Mouse (Mus musculus): ENCODE data around the gene 2810006K23Rik. TPM values are rescaled to one million over a fixed set of nuclear protein-coding genes. Genes with fewer than 3 reads are reported as not detected.
"Not testable (repeated sequence)": the region's sequence is repeated elsewhere in the genome, so short reads cannot be mapped to it uniquely, and the experiment has no call there.

The 2810006K23Rik gene
- total and polyA plus RNA-seq, 3 experiments: 6.9 to 12.0 (median 11.4) TPM

GRCm38 (mm10) chr5:124334392-124334791 is 6.5 kb downstream of the 2810006K23Rik start:
- peak; percentile 57 to 73 for DNase-seq
- WGBS: 7% methylated on average over 6 of the region's 6 CpGs
- Histone ChIP-seq H3K4me3 (no peak overlapping the region), H3K27me3 (ENCODE audit: control insufficient read depth, insufficient read depth, low read length) (no peaks in the 10 kb centered on the region), H3K27ac (peak overlapping the region; percentile 58), H3K79me2 (replicated peaks; ENCODE audit: control insufficient read depth, insufficient read depth, low read length) (no peaks in the 10 kb centered on the region), H3K36me3 (ENCODE audit: control insufficient read depth, insufficient read depth, low read length) (peaks cover 3% of the 10 kb centered on the region), H3K4me1 (ENCODE audit: control insufficient read depth, insufficient read depth, low read length) (peaks cover 8% of the 10 kb centered on the region), H3K9ac (ENCODE audit: low read depth, low read length) (peak overlapping the region; percentile 2; the same call in 1 of the 2 replicates)
- intact Hi-C loops (cut with DNase I): no loop called here
- TF ChIP-seq CTCF (IDR thresholded peaks at IDR 0.05) (no peak), EP300 (IDR thresholded peaks at IDR 0.05; ENCODE audit: insufficient read depth, low read depth, low read length) (no peak), POLR2A (IDR thresholded peaks at IDR 0.05; ENCODE audit: insufficient read depth, low read depth, low read length) (peak; percentile 59)

- Histone ChIP-seq H3K4me1 (ENCODE audit: control insufficient read depth, insufficient read depth, low read length) (peaks cover 8% of the 10 kb centered on the region), H3K4me3 (no peak overlapping the region), H3K27me3 (ENCODE audit: control insufficient read depth, insufficient read depth, low read length) (no peaks in the 10 kb centered on the region), H3K27ac (no peak overlapping the region), H3K9ac (ENCODE audit: low read depth, low read length) (no peak overlapping the region), H3K36me3 (ENCODE audit: control insufficient read depth, insufficient read depth, low read length) (peaks cover 3% of the 10 kb centered on the region), H3K79me2 (replicated peaks; ENCODE audit: control insufficient read depth, insufficient read depth, low read length) (no peaks in the 10 kb centered on the region)
- no peak for DNase-seq
- 73% methylated on average over 9 of the region's 9 CpGs for WGBS
- TF ChIP-seq CTCF (IDR thresholded peaks at IDR 0.05) (no peak), EP300 (IDR thresholded peaks at IDR 0.05; ENCODE audit: insufficient read depth, low read depth, low read length) (no peak), POLR2A (IDR thresholded peaks at IDR 0.05; ENCODE audit: insufficient read depth, low read depth, low read length) (no peak)
- intact Hi-C loops (cut with DNase I): no loop called here
These were observed 9.2 kb downstream of the 2810006K23Rik start for GRCm38 (mm10) chr5:124337103-124337502.

- DNase-seq: peak; percentile 30 to 44
- Histone ChIP-seq H3K9ac (ENCODE audit: low read depth, low read length) (no peak overlapping the region), H3K36me3 (ENCODE audit: control insufficient read depth, insufficient read depth, low read length) (peaks cover 3% of the 10 kb centered on the region), H3K27me3 (ENCODE audit: control insufficient read depth, insufficient read depth, low read length) (no peaks in the 10 kb centered on the region), H3K4me1 (ENCODE audit: control insufficient read depth, insufficient read depth, low read length) (peaks cover 8% of the 10 kb centered on the region), H3K4me3 (no peak overlapping the region), H3K79me2 (replicated peaks; ENCODE audit: control insufficient read depth, insufficient read depth, low read length) (no peaks in the 10 kb centered on the region), H3K27ac (no peak overlapping the region)
- WGBS: 66% methylated on average over 9 of the region's 9 CpGs
- TF ChIP-seq POLR2A (IDR thresholded peaks at IDR 0.05; ENCODE audit: insufficient read depth, low read depth, low read length) (no peak), EP300 (IDR thresholded peaks at IDR 0.05; ENCODE audit: insufficient read depth, low read depth, low read length) (no peak)
- intact Hi-C loops (cut with DNase I): no loop called here
These were observed 10.0 kb downstream of the 2810006K23Rik start for GRCm38 (mm10) chr5:124337909-124338308.

- Histone ChIP-seq H3K36me3 (ENCODE audit: control insufficient read depth, insufficient read depth, low read length) (peaks cover 3% of the 10 kb centered on the region), H3K4me3 (no peak overlapping the region), H3K27ac (no peak overlapping the region), H3K9ac (ENCODE audit: low read depth, low read length) (no peak overlapping the region), H3K4me1 (ENCODE audit: control insufficient read depth, insufficient read depth, low read length) (peaks cover 6% of the 10 kb centered on the region), H3K79me2 (replicated peaks; ENCODE audit: control insufficient read depth, insufficient read depth, low read length) (no peaks in the 10 kb centered on the region), H3K27me3 (ENCODE audit: control insufficient read depth, insufficient read depth, low read length) (no peaks in the 10 kb centered on the region)
- intact Hi-C loops (cut with DNase I): no loop called here
- no peak for DNase-seq
- 91% methylated on average over 8 of the region's 8 CpGs for WGBS
- TF ChIP-seq EP300 (IDR thresholded peaks at IDR 0.05; ENCODE audit: insufficient read depth, low read depth, low read length) (no peak), POLR2A (IDR thresholded peaks at IDR 0.05; ENCODE audit: insufficient read depth, low read depth, low read length) (no peak), CTCF (IDR thresholded peaks at IDR 0.05) (no peak)
These were observed 10.9 kb downstream of the 2810006K23Rik start for GRCm38 (mm10) chr5:124338791-124339190.

- peak; percentile 17; the same call in 1 of the 2 replicates for TF ChIP-seq CTCF (IDR thresholded peaks at IDR 0.05)
- H3K4me1 ChIP-seq (ENCODE audit: control insufficient read depth, insufficient read depth, low read length): not testable (repeated sequence)
- 63% methylated on average over 6 of the region's 6 CpGs for WGBS
These were observed 14.0 kb downstream of the 2810006K23Rik start for GRCm38 (mm10) chr5:124341753-124342339.

GRCm38 (mm10) chr5:124342897-124343296 is 15.0 kb downstream of the 2810006K23Rik start:
- Histone ChIP-seq H3K4me1 (ENCODE audit: control insufficient read depth, insufficient read depth, low read length) (no peaks in the 10 kb centered on the region), H3K4me3 (no peak overlapping the region), H3K79me2 (replicated peaks; ENCODE audit: control insufficient read depth, insufficient read depth, low read length) (no peaks in the 10 kb centered on the region), H3K9ac (ENCODE audit: low read depth, low read length) (no peak overlapping the region), H3K27ac (no peak overlapping the region), H3K36me3 (ENCODE audit: control insufficient read depth, insufficient read depth, low read length) (no peaks in the 10 kb centered on the region), H3K27me3 (ENCODE audit: control insufficient read depth, insufficient read depth, low read length) (no peaks in the 10 kb centered on the region)
- intact Hi-C loops (cut with DNase I): no loop called here
- DNase-seq: no peak
- WGBS: 63% methylated on average over 8 of the region's 8 CpGs
- no peak for TF ChIP-seq CTCF (IDR thresholded peaks at IDR 0.05)
- TF ChIP-seq POLR2A (IDR thresholded peaks at IDR 0.05; ENCODE audit: insufficient read depth, low read depth, low read length): no peak
- TF ChIP-seq EP300 (IDR thresholded peaks at IDR 0.05; ENCODE audit: insufficient read depth, low read depth, low read length): no peak

More at GRCm38 (mm10) chr5:124341753-124342339, 14.0 kb downstream of the 2810006K23Rik start:
- H3K27ac ChIP-seq; H3K36me3 ChIP-seq (ENCODE audit: control insufficient read depth, insufficient read depth, low read length); H3K27me3 ChIP-seq (ENCODE audit: control insufficient read depth, insufficient read depth, low read length); H3K9ac ChIP-seq (ENCODE audit: low read depth, low read length); H3K4me3 ChIP-seq; H3K79me2 ChIP-seq (replicated peaks; ENCODE audit: control insufficient read depth, insufficient read depth, low read length); intact Hi-C loops (cut with DNase I); DNase-seq: not testable (repeated sequence)

Data from heart, adult 2 months (tissue).